Mouse (Mus musculus) lung, adult 2 months (tissue): ENCODE data around the gene Mesp1.

ENCODE experiments used
- CTCF ChIP-seq: fragments of 200-500 bp; IDR thresholded peaks from 2 replicates; pipeline ENCODE4 v1.5.1; 2011; ENCODE audit warnings: mild to moderate bottlenecking, low read length, control low read depth; ENCODE audit not compliant: insufficient read depth
- POLR2A ChIP-seq: fragments of 200-500 bp; IDR thresholded peaks from 2 replicates; pipeline ENCODE4 v1.6.1; 2011; ENCODE audit warnings: low read depth, mild to moderate bottlenecking, control low read depth, low read length, borderline replicate concordance; ENCODE audit errors: extremely low read depth

GRCm38 (mm10) chr7:79792635-79793421 is 760 bp downstream of the Mesp1 start:
- TF ChIP-seq POLR2A (no peak), CTCF (peak; percentile 49)
